17 mouse cellular contexts compared by ENCODE assay signal in the genomic region with DNA sequence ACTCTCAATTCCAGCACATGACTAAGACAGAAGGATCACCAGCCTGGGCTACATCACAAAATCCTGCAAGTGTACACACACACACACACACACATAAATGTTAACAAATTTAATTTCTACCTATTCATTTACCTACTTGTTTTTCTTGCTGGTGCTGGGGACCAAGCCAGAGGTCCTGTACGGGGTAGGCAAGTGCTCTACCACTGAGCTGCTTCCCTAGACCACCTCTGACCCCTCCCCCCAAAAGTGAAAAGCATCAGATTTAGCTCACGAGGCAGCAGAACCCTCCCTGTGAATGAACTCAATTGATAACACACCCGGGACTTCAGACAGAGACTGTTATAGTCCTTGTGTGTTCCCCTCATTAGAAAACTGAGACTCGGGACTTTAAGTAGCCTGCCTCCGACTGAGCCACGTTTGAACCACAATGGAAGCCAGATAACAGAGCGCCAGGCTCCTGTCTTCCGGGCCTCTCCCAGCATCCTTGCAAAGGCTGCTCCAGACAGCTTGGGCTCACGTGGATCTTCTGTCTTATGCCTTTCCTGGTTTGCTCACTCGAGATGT. TPM values are rescaled to one million over a fixed set of nuclear protein-coding genes. Genes with fewer than 3 reads are reported as not detected.
DNase-seq lines count a peak whose midpoint lies in the region; ATAC-seq and TF ChIP-seq lines count a peak whose summit lies in the region.
"Had no signal": no experiment of that assay in that cellular context is flagged by ENCODE, and none has a peak within 500 bp of the region (broad histone marks: within the 10 kb centered on the region; RNA-seq: fewer than 3 reads in every experiment).

No protein-coding gene starts in this region.

- ATAC-seq in heart, embryonic 12.5 days (ENCODE audit: insufficient number of reproducible peaks, low FRiP score): no peak
- no peak for ATAC-seq in midbrain, postnatal 0 days (ENCODE audit: low FRiP score)
- no peak for ATAC-seq in inflammation-experienced regulatory T-cells, adult 6 months

- H3K27ac ChIP-seq in heart, embryonic 12.5 days (ENCODE audit: poor library complexity, severe bottlenecking): no peak overlapping the region
- H3K27ac ChIP-seq in midbrain, embryonic 10.5 days (replicated peaks): peak overlapping the region; percentile 29; the same call in 1 of the 2 replicates
- no peak overlapping the region for H3K27ac ChIP-seq in midbrain, postnatal 0 days (ENCODE audit: low read depth, low read length)
- H3K27ac ChIP-seq: hindbrain, embryonic 15.5 days; limb, embryonic 13.5 days had no signal

- H3K4me1 ChIP-seq in heart, embryonic 12.5 days (replicated peaks): peaks cover 16% of the 10 kb centered on the region
- H3K4me1 ChIP-seq in midbrain, embryonic 10.5 days: peaks cover 20% of the 10 kb centered on the region
- peaks cover 5% of the 10 kb centered on the region; the same call in 1 of the 2 replicates for H3K4me1 ChIP-seq in midbrain, postnatal 0 days (ENCODE audit: insufficient read depth, low read length)

- no peak overlapping the region for H3K4me3 ChIP-seq in heart, embryonic 12.5 days
- H3K4me3 ChIP-seq in midbrain, embryonic 10.5 days: no peak overlapping the region
- H3K4me3 ChIP-seq in midbrain, postnatal 0 days (ENCODE audit: low read depth, low read length): no peak overlapping the region
- H3K4me3 ChIP-seq: hindbrain, embryonic 15.5 days; limb, embryonic 13.5 days had no signal

- H3K9me3 ChIP-seq in heart, embryonic 12.5 days (replicated peaks): peaks cover 2% of the 10 kb centered on the region; the same call in 1 of the 2 replicates
- no peaks in the 10 kb centered on the region for H3K9me3 ChIP-seq in midbrain, embryonic 10.5 days (replicated peaks)
- no peaks in the 10 kb centered on the region for H3K9me3 ChIP-seq in midbrain, postnatal 0 days (ENCODE audit: low read length)
- H3K9me3 ChIP-seq: hindbrain, embryonic 15.5 days; limb, embryonic 13.5 days had no signal

- no peak for DNase-seq in heart, adult 18-20 months
- no peak for DNase-seq in midbrain, embryonic 10.5 days (ENCODE audit: low spot score)
- DNase-seq in midbrain, postnatal 0 days (ENCODE audit: low spot score): no peak
- DNase-seq in ZHBTc4 (ENCODE audit: low read depth, low spot score): peak; percentile 48
- no peak for DNase-seq in embryo, embryonic 10.5 days (ENCODE audit: low spot score)
- DNase-seq: adrenal gland, postnatal 10 days; cerebellum, adult 11 months; cerebellum, postnatal 14 days; kidney, adult 9 months; kidney, postnatal 36 days; lung, embryonic 14.5 days; midbrain, embryonic 14.5 days; thymus, postnatal 4 days had no signal

- no peak for TF ChIP-seq CTCF in midbrain, postnatal 0 days (IDR thresholded peaks at IDR 0.05)

- no peaks in the 10 kb centered on the region for H3K36me3 ChIP-seq in heart, embryonic 12.5 days
- H3K36me3 ChIP-seq in midbrain, embryonic 10.5 days: no peaks in the 10 kb centered on the region
- no peaks in the 10 kb centered on the region for H3K36me3 ChIP-seq in midbrain, postnatal 0 days (ENCODE audit: insufficient read depth, low read length)
- H3K36me3 ChIP-seq: hindbrain, embryonic 15.5 days; limb, embryonic 13.5 days had no signal

- 8% methylated on average over 10 of the region's 10 CpGs for WGBS in heart, embryonic 12.5 days
- 22% methylated on average over 10 of the region's 10 CpGs for WGBS in midbrain, embryonic 10.5 days
- WGBS in midbrain, postnatal 0 days: 20% methylated on average over 10 of the region's 10 CpGs

- H3K9ac ChIP-seq in heart, embryonic 12.5 days: no peak overlapping the region
- H3K9ac ChIP-seq in midbrain, postnatal 0 days (replicated peaks; ENCODE audit: low read length, poor library complexity, severe bottlenecking): no peak overlapping the region
- H3K9ac ChIP-seq: hindbrain, embryonic 15.5 days; limb, embryonic 13.5 days; lung, embryonic 14.5 days had no signal

- peak overlapping the region; percentile 26; the same call in 1 of the 2 replicates for H3K4me2 ChIP-seq in heart, embryonic 12.5 days
- no peak overlapping the region for H3K4me2 ChIP-seq in midbrain, postnatal 0 days (ENCODE audit: low read depth, low read length, poor library complexity, severe bottlenecking)
- H3K4me2 ChIP-seq: hindbrain, embryonic 15.5 days; limb, embryonic 13.5 days; lung, embryonic 14.5 days had no signal

- no peaks in the 10 kb centered on the region for H3K27me3 ChIP-seq in heart, embryonic 12.5 days (replicated peaks)
- H3K27me3 ChIP-seq in midbrain, embryonic 10.5 days (ENCODE audit: low read depth, poor library complexity, severe bottlenecking): no peaks in the 10 kb centered on the region
- no peaks in the 10 kb centered on the region for H3K27me3 ChIP-seq in midbrain, postnatal 0 days (ENCODE audit: insufficient read depth, low read length)
- H3K27me3 ChIP-seq: hindbrain, embryonic 15.5 days; limb, embryonic 13.5 days had no signal

RNA-seq across cellular contexts. Expression of a gene that starts 19.9 kb away (rescaled TPM):
- 48.5 and 50.4 TPM in 2 replicates for polyA plus RNA-seq in heart, embryonic 12.5 days (2016; fragmentation: Nextera tagmentation; extraction: Ambion mirVana)
- total RNA-seq in heart, adult 18-20 months (2021): 10 to 100 TPM; 28.2 to 38.8 TPM
- 39.6 and 48.3 TPM in 2 replicates for polyA plus RNA-seq in midbrain, embryonic 10.5 days (2016; fragmentation: Nextera tagmentation; extraction: Ambion mirVana)
- 34.0 and 34.4 TPM in 2 replicates for total RNA-seq in midbrain, postnatal 0 days (2014; rRNA removed)
- polyA plus RNA-seq in midbrain, postnatal 0 days (2015; fragmentation: Nextera tagmentation; extraction: Ambion mirVana): 33.2 and 43.8 TPM in 2 replicates
- 100 to 1,000 TPM; 120 to 258 (median 210) TPM for polyA plus RNA-seq in inflammation-experienced regulatory T-cells, adult 6 months (2017; shearing (Covaris generic))
